Mouse (Mus musculus) brain, embryonic 14.5 days (tissue): ENCODE results near the gene Ppp4c. TPM values are rescaled to one million over a fixed set of nuclear protein-coding genes. Genes with fewer than 3 reads are reported as not detected.

Experiments used
- DNase-seq: peaks from one replicate; pipeline ENCODE4 v3.0.0-alpha.2; 2011; ENCODE audit warnings: low read depth
- CTCF ChIP-seq: fragments of 200-500 bp; IDR thresholded peaks from 2 replicates; pipeline ENCODE4 v1.5.1; 2012; ENCODE audit warnings: inconsistent platforms, mild to moderate bottlenecking, moderate library complexity, borderline replicate concordance; ENCODE audit not compliant: insufficient read depth, insufficient read length; ENCODE audit errors: extremely low read depth
- POLR2A ChIP-seq: fragments of 200-500 bp; IDR thresholded peaks from 2 replicates; pipeline ENCODE4 v1.6.1; 2012; ENCODE audit warnings: mild to moderate bottlenecking, inconsistent platforms, borderline replicate concordance; ENCODE audit not compliant: poor library complexity, insufficient read depth, insufficient read length, severe bottlenecking; ENCODE audit errors: extremely low read depth
- polyA plus RNA-seq: library from polyadenylated mRNA; depleted of rRNA; stranded (reverse); fragments of >200 nt; gene quantifications from 2 replicates; pipeline ENCODE4 v1.2.3, GENCODE M21; 2012; rRNA removed

Gene Ppp4c
- polyA plus RNA-seq, 1 experiment = 219 TPM

GRCm38 (mm10) chr7:126740132-126740735 is 52.1 kb downstream of the Ppp4c start:
- DNase-seq = no peak
- TF ChIP-seq POLR2A (no peak), CTCF (no peak)

DNA sequence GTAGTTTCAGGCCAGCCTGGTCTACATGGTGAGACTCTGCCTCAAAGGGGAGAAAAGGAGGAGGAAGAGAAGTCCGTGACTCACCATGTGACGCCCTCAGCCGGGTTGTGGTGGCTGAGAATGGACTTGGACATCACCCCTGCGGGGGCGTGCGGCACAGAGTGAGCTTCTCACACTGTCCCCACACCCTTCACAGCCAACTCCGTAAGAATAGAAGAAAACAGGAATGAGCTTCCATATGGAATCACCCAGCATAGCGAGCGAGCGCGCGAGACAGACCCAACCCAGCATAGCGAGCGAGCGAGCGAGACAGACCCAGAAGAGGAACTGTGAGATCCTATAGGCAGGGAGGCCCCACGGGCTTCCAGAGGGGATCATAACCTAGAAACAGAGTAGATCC is 52.7 kb downstream of the Ppp4c start:
- TF ChIP-seq POLR2A (no peak), CTCF (no peak)

DNA sequence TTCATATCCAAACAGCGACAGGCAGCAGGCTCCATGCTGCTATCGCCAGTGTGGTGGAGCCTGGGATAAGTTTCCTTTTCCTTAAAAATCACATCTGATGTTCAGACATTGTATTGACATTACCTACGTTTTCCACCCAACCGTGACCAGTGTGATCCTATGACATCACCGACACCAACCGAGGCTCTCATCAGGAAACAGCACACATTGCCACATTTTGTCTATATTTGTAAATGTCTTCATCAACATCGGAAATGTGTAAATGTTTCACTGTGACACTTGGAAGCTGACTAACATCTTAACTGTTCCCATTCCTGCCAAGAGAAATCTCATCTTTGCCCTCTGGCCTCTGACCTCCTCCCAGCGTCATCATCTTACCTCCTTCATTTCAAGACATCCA is 56.2 kb downstream of the Ppp4c start:
- TF ChIP-seq CTCF (no peak), POLR2A (no peak)

More for the DNA sequence above, 52.7 kb downstream of the Ppp4c start:
- DNase-seq = no peak

More for the DNA sequence above, 56.2 kb downstream of the Ppp4c start:
- DNase-seq = no peak

Other genes with a start within 250 kb of the Ppp4c start
- gene Eif3c, start 226.1 kb downstream of the Ppp4c start, polyA plus RNA-seq = 108 and 149 TPM in 2 replicates
- 0.38 and 0.81 TPM in 2 replicates for gene Apobr, start 207.6 kb downstream of the Ppp4c start, polyA plus RNA-seq
- 45.5 and 64.3 TPM in 2 replicates for gene Cln3, start 206.7 kb downstream of the Ppp4c start, polyA plus RNA-seq
- not detected in 2 replicates for gene Il27, start 197.6 kb downstream of the Ppp4c start, polyA plus RNA-seq
- 2.7 and 3.9 TPM in 2 replicates for gene Nupr1, start 161.6 kb downstream of the Ppp4c start, polyA plus RNA-seq
- gene Sgf29, start 143.2 kb downstream of the Ppp4c start, polyA plus RNA-seq = 61.5 and 70.4 TPM in 2 replicates
- 1.5 and 1.6 TPM in 2 replicates for gene Sult1a1, start 116.1 kb downstream of the Ppp4c start, polyA plus RNA-seq
- 39.8 and 55.6 TPM in 2 replicates for gene Bola2, start 97.1 kb downstream of the Ppp4c start, polyA plus RNA-seq
- 42.9 and 64.6 TPM in 2 replicates for gene Slx1b, start 96.7 kb downstream of the Ppp4c start, polyA plus RNA-seq
- gene Coro1a, start 84.7 kb downstream of the Ppp4c start, polyA plus RNA-seq = 93.3 and 122 TPM in 2 replicates
- 224 and 233 TPM in 2 replicates for gene Mapk3, start 32.9 kb downstream of the Ppp4c start, polyA plus RNA-seq
- 9.2 and 14.6 TPM in 2 replicates for gene Gdpd3, start 26.2 kb downstream of the Ppp4c start, polyA plus RNA-seq
- gene Ypel3, start 15.5 kb downstream of the Ppp4c start, polyA plus RNA-seq = 181 and 258 TPM in 2 replicates
- gene Tbx6, start 11.0 kb downstream of the Ppp4c start, polyA plus RNA-seq = 1.6 and 2.3 TPM in 2 replicates
- 199 and 224 TPM in 2 replicates for gene Fam57b, start 5.2 kb upstream of the Ppp4c start, polyA plus RNA-seq
- gene 4930451I11Rik, start 39.1 kb upstream of the Ppp4c start, polyA plus RNA-seq = not detected in 2 replicates
- 11.8 and 13.2 TPM in 2 replicates for gene Doc2a, start 54.9 kb upstream of the Ppp4c start, polyA plus RNA-seq
- 48.6 and 65.1 TPM in 2 replicates for gene Hirip3, start 69.5 kb upstream of the Ppp4c start, polyA plus RNA-seq
- gene Ino80e, start 69.9 kb upstream of the Ppp4c start, polyA plus RNA-seq = 86.9 and 99.3 TPM in 2 replicates
- 101 and 131 TPM in 2 replicates for gene Taok2, start 92.2 kb upstream of the Ppp4c start, polyA plus RNA-seq
- 28.3 and 36.8 TPM in 2 replicates for gene Tmem219, start 130.4 kb upstream of the Ppp4c start, polyA plus RNA-seq
- gene Kctd13, start 136.4 kb upstream of the Ppp4c start, polyA plus RNA-seq = 91.1 and 108 TPM in 2 replicates
- 21.0 and 21.2 TPM in 2 replicates for gene Asphd1, start 157.1 kb upstream of the Ppp4c start, polyA plus RNA-seq
- gene Sez6l2, start 158.1 kb upstream of the Ppp4c start, polyA plus RNA-seq = 84.2 and 129 TPM in 2 replicates
- gene Cdipt, start 183.4 kb upstream of the Ppp4c start, polyA plus RNA-seq = 153 and 166 TPM in 2 replicates
- 0.59 and 1.0 TPM in 2 replicates for gene Cdiptos, start 183.6 kb upstream of the Ppp4c start, polyA plus RNA-seq
- 3.5 and 4.3 TPM in 2 replicates for gene Mvp, start 222.1 kb upstream of the Ppp4c start, polyA plus RNA-seq
- gene Pagr1b, start 224.0 kb upstream of the Ppp4c start, polyA plus RNA-seq = 1.0 and 1.2 TPM in 2 replicates
- 13.0 and 24.4 TPM in 2 replicates for gene Pagr1a, start 224.9 kb upstream of the Ppp4c start, polyA plus RNA-seq
- 77.9 and 87.6 TPM in 2 replicates for gene Gm42742, start 228.6 kb upstream of the Ppp4c start, polyA plus RNA-seq
- 71.4 and 81.2 TPM in 2 replicates for gene Prrt2, start 228.7 kb upstream of the Ppp4c start, polyA plus RNA-seq
- 350 and 352 TPM in 2 replicates for gene Maz, start 234.5 kb upstream of the Ppp4c start, polyA plus RNA-seq
- 25.5 and 42.0 TPM in 2 replicates for gene Kif22, start 250.0 kb upstream of the Ppp4c start, polyA plus RNA-seq